ENCODE assay signal across 9 mouse cellular contexts in the genomic region with DNA sequence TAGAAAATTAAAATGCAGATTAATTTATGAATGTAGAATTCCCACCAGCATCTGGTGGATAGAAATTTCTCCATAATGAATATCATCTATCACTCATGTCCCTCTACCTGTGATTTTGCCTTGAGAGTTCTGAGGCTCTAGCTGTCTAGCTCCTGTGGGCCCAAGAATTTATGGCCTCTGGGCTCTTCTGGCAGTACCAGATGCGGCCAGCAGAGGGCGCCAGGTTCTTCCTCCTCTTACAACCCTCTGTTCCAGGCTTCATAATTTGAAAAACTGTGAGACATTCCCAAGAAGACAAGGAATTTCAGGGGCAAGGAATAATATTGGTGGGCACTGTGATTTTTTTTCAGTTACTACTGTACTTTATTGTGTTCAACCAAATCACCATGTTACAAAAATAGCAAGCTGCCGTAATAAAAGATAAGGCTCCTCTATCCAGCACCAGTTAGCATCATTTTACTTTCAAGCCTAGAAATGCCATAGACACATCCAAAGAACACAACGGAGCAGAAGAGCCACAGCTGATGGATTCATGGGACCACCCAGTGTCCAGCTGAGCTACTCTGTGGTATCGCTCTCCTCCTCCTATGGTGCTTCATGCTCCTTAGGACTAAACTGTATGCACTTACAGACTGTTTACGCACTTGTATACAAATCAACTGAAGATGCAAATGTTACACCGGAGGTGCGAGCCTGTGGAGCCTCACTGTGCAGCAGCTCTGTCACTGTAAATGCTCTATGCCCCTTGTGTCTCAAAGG. TPM values are rescaled to one million over a fixed set of nuclear protein-coding genes. Genes with fewer than 3 reads are reported as not detected.
A peak's percentile ranks its signal among the peaks of the same experiment; 100 is the strongest.
DNase-seq lines count a peak whose midpoint lies in the region; ATAC-seq and TF ChIP-seq lines count a peak whose summit lies in the region.
"Not testable (repeated sequence)": the region's sequence is repeated elsewhere in the genome, so short reads cannot be mapped to it uniquely, and the experiment has no call there.
"Had no signal": no experiment of that assay in that cellular context is flagged by ENCODE, and none has a peak within 500 bp of the region (broad histone marks: within the 10 kb centered on the region; RNA-seq: fewer than 3 reads in every experiment).

No protein-coding gene starts in this region.

- peak; percentile 90; the same call in 1 of the 2 replicates for ATAC-seq in granulocyte monocyte progenitor cell, adult 5-6 weeks (replicated peaks; ENCODE audit: poor library complexity, severe bottlenecking)
- peak; percentile 60 for ATAC-seq in midbrain, embryonic 14.5 days (ENCODE audit: low FRiP score, low TSS enrichment)

- H3K9ac ChIP-seq in midbrain, embryonic 14.5 days (replicated peaks; ENCODE audit: low read length): not testable (repeated sequence)

- H3K4me1 ChIP-seq in embryonic facial prominence, embryonic 10.5 days; midbrain, embryonic 14.5 days (ENCODE audit: control insufficient read depth, insufficient read depth, low read length); spleen, adult 2 months (ENCODE audit: control insufficient read depth, insufficient read depth, insufficient read length): not testable (repeated sequence)

- 62% methylated on average over 8 of the region's 8 CpGs for WGBS in embryonic facial prominence, embryonic 10.5 days
- WGBS in midbrain, embryonic 14.5 days: 62% methylated on average over 8 of the region's 8 CpGs
- 58% methylated on average over 8 of the region's 8 CpGs for WGBS in spleen, adult 2 months

- not testable (repeated sequence) for H3K36me3 ChIP-seq in embryonic facial prominence, embryonic 10.5 days (replicated peaks); midbrain, embryonic 14.5 days (ENCODE audit: control insufficient read depth, insufficient read depth, low read length); spleen, adult 2 months (ENCODE audit: control insufficient read depth, insufficient read depth, low read length)

- H3K4me2 ChIP-seq in midbrain, embryonic 14.5 days (ENCODE audit: low read length): not testable (repeated sequence)

- H3K9me3 ChIP-seq in embryonic facial prominence, embryonic 10.5 days; midbrain, embryonic 14.5 days (ENCODE audit: control insufficient read depth, low read length): not testable (repeated sequence)

- intact Hi-C loops in left cerebral cortex, postnatal 25 days (cut with DNase I): loop anchor here (2.0 kb wide), 2 partner anchors 63 to 103 kb away; no protein-coding TSS in a partner anchor

- H3K27ac ChIP-seq in embryonic facial prominence, embryonic 10.5 days (replicated peaks); midbrain, embryonic 14.5 days (replicated peaks; ENCODE audit: low read depth, low read length); spleen, adult 2 months (ENCODE audit: insufficient read depth, low read length): not testable (repeated sequence)

- peak; percentile 79 for DNase-seq in B cell, adult 2 months
- peak; percentile 80 to 85 for DNase-seq in adrenal gland, postnatal 36 days
- peak; percentile 80 for DNase-seq in embryonic facial prominence, embryonic 10.5 days (ENCODE audit: low spot score)
- DNase-seq in kidney, adult 11 months: peak; percentile 67
- peak; percentile 88 to 91 for DNase-seq in left cerebral cortex, postnatal 25 days (ENCODE audit: low spot score in 2 of 2)
- peak; percentile 83 for DNase-seq in midbrain, embryonic 14.5 days
- DNase-seq in spleen, adult 2 months (ENCODE audit: low read depth in 1 of 2, low spot score in 2 of 2): peak in 1 of 2 experiments; percentile 58

- not testable (repeated sequence) for H3K4me3 ChIP-seq in embryonic facial prominence, embryonic 10.5 days; midbrain, embryonic 14.5 days (replicated peaks; ENCODE audit: low read depth, low read length); spleen, adult 2 months (ENCODE audit: extremely low read depth, insufficient read depth, insufficient read length)

- TF ChIP-seq CTCF in spleen, adult 2 months (IDR thresholded peaks at IDR 0.05; ENCODE audit: extremely low read depth, insufficient read depth, insufficient read length, insufficient replicate concordance): peak; percentile 91; the same call in 1 of the 2 replicates

- H3K27me3 ChIP-seq in embryonic facial prominence, embryonic 10.5 days (replicated peaks; ENCODE audit: low read depth, poor library complexity, severe bottlenecking); midbrain, embryonic 14.5 days (ENCODE audit: control insufficient read depth, insufficient read depth, low read length); spleen, adult 2 months (ENCODE audit: control insufficient read depth, insufficient read depth, low read length): not testable (repeated sequence)

- TF ChIP-seq POLR2A in spleen, adult 2 months (IDR thresholded peaks at IDR 0.05; ENCODE audit: low read depth, low read length): not testable (repeated sequence)

RNA-seq across cellular contexts. Expression of a gene that starts 7.7 kb away (rescaled TPM):
- not detected for total RNA-seq in adrenal gland, postnatal 36 days (2021)
- 0.12 TPM in 1 of 2 replicates, not detected in the other for polyA plus RNA-seq in embryonic facial prominence, embryonic 10.5 days (2016; fragmentation: Nextera tagmentation; extraction: Ambion mirVana)
- total RNA-seq in granulocyte monocyte progenitor cell, adult 5-6 weeks (2014; fragmentation: Nextera tagmentation): not detected in 2 replicates
- total RNA-seq in granulocyte monocyte progenitor cell, adult 5-6 weeks (2017): not detected in 2 replicates
- total RNA-seq in left cerebral cortex, postnatal 25 days (2021): 1 to 10 TPM in 1 of 2 experiments, under 1 TPM in 1; 0.89 to 1.1 TPM
- 0.11 TPM in 1 of 2 replicates, not detected in the other for polyA plus RNA-seq in midbrain, embryonic 14.5 days (2014; fragmentation: Nextera tagmentation; extraction: Ambion mirVana)
- polyA plus RNA-seq in spleen, adult 2 months (2012; rRNA removed): not detected in 2 replicates
- polyA plus RNA-seq: liver, embryonic 15.5 days had no signal

RNA-seq across cellular contexts. Expression of a gene that starts 12.2 kb away (rescaled TPM):
- total RNA-seq in adrenal gland, postnatal 36 days (2021): 10 to 100 TPM; 25.9 to 27.1 TPM
- 44.0 and 44.8 TPM in 2 replicates for polyA plus RNA-seq in embryonic facial prominence, embryonic 10.5 days (2016; fragmentation: Nextera tagmentation; extraction: Ambion mirVana)
- 42.9 and 44.3 TPM in 2 replicates for total RNA-seq in granulocyte monocyte progenitor cell, adult 5-6 weeks (2014; fragmentation: Nextera tagmentation)
- 9.0 and 23.2 TPM in 2 replicates for total RNA-seq in granulocyte monocyte progenitor cell, adult 5-6 weeks (2017)
- total RNA-seq in left cerebral cortex, postnatal 25 days (2021): 10 to 100 TPM; 73.2 to 77.9 TPM
- 32.3 and 44.0 TPM in 2 replicates for polyA plus RNA-seq in midbrain, embryonic 14.5 days (2014; fragmentation: Nextera tagmentation; extraction: Ambion mirVana)
- polyA plus RNA-seq in spleen, adult 2 months (2012; rRNA removed): 36.2 and 38.6 TPM in 2 replicates

RNA-seq across cellular contexts. Expression of a gene that starts 13.5 kb away (rescaled TPM):
- not detected for total RNA-seq in adrenal gland, postnatal 36 days (2021)
- polyA plus RNA-seq in embryonic facial prominence, embryonic 10.5 days (2016; fragmentation: Nextera tagmentation; extraction: Ambion mirVana): 0.47 and 0.87 TPM in 2 replicates
- total RNA-seq in granulocyte monocyte progenitor cell, adult 5-6 weeks (2014; fragmentation: Nextera tagmentation): not detected in 2 replicates
- total RNA-seq in granulocyte monocyte progenitor cell, adult 5-6 weeks (2017): not detected in 2 replicates
- 10 to 100 TPM; 56.0 to 66.5 TPM for total RNA-seq in left cerebral cortex, postnatal 25 days (2021)
- 1.7 and 3.0 TPM in 2 replicates for polyA plus RNA-seq in midbrain, embryonic 14.5 days (2014; fragmentation: Nextera tagmentation; extraction: Ambion mirVana)
- polyA plus RNA-seq in spleen, adult 2 months (2012; rRNA removed): 0.11 TPM in 1 of 2 replicates, not detected in the other
- polyA plus RNA-seq: liver, embryonic 15.5 days had no signal

RNA-seq across cellular contexts. Expression of a gene that starts 37.2 kb away (rescaled TPM):
- not detected for total RNA-seq in adrenal gland, postnatal 36 days (2021)
- not detected in 2 replicates for polyA plus RNA-seq in embryonic facial prominence, embryonic 10.5 days (2016; fragmentation: Nextera tagmentation; extraction: Ambion mirVana)
- total RNA-seq in granulocyte monocyte progenitor cell, adult 5-6 weeks (2014; fragmentation: Nextera tagmentation): not detected in 2 replicates
- total RNA-seq in granulocyte monocyte progenitor cell, adult 5-6 weeks (2017): not detected in 2 replicates
- not detected for total RNA-seq in left cerebral cortex, postnatal 25 days (2021)
- not detected in 2 replicates for polyA plus RNA-seq in midbrain, embryonic 14.5 days (2014; fragmentation: Nextera tagmentation; extraction: Ambion mirVana)
- not detected in 2 replicates for polyA plus RNA-seq in spleen, adult 2 months (2012; rRNA removed)
- polyA plus RNA-seq: liver, embryonic 15.5 days had no signal

RNA-seq across cellular contexts. Expression of a gene that starts 44.0 kb away (rescaled TPM):
- total RNA-seq in adrenal gland, postnatal 36 days (2021): not detected
- not detected in 2 replicates for polyA plus RNA-seq in embryonic facial prominence, embryonic 10.5 days (2016; fragmentation: Nextera tagmentation; extraction: Ambion mirVana)
- not detected in 2 replicates for total RNA-seq in granulocyte monocyte progenitor cell, adult 5-6 weeks (2014; fragmentation: Nextera tagmentation)
- total RNA-seq in granulocyte monocyte progenitor cell, adult 5-6 weeks (2017): not detected in 2 replicates
- total RNA-seq in left cerebral cortex, postnatal 25 days (2021): not detected
- not detected in 2 replicates for polyA plus RNA-seq in midbrain, embryonic 14.5 days (2014; fragmentation: Nextera tagmentation; extraction: Ambion mirVana)
- not detected in 2 replicates for polyA plus RNA-seq in spleen, adult 2 months (2012; rRNA removed)
- polyA plus RNA-seq: liver, embryonic 15.5 days had no signal

Comparison
In these comparisons a context has a peak if more than half of its experiments do, and no peak if none do; other contexts are left out.
1. RNA of a gene that starts 13.5 kb away (total RNA-seq): 56.0 to 66.5 TPM in left cerebral cortex, postnatal 25 days; not detected in adrenal gland, postnatal 36 days and not detected in granulocyte monocyte progenitor cell, adult 5-6 weeks; every median in the first group is over 10 times any median in the second.